Mouse (Mus musculus) limb, embryonic 14.5 days (tissue): ENCODE measurements around the gene Zfp711. TPM values are rescaled to one million over a fixed set of nuclear protein-coding genes. Genes with fewer than 3 reads are reported as not detected.

Experiments used
- ATAC-seq: fragments of 200-750 bp; cut with Nextera tagmentation; 2 replicates; pipeline ENCODE4 v1.8.0; 2017; ENCODE audit warnings: low read depth, moderate number of reproducible peaks, moderate TSS enrichment; ENCODE audit not compliant: low FRiP score
- DNase-seq: peaks from one replicate; pipeline ENCODE4 v3.0.0-alpha.2; 2015; ENCODE audit warnings: low spot score
- H3K27ac ChIP-seq: fragments of 300-500 bp; sonication (generic); replicated peaks from 2 replicates; pipeline ENCODE4 v1.5.1; 2014; ENCODE audit warnings: low read depth, mild to moderate bottlenecking, low read length, moderate library complexity, mixed read lengths
- H3K27me3 ChIP-seq: fragments of 300-500 bp; sonication (generic); 2 replicates; pipeline ENCODE4 v1.6.1; 2014; ENCODE audit warnings: low read length, mixed read lengths; ENCODE audit not compliant: control insufficient read depth, insufficient read depth
- H3K36me3 ChIP-seq: fragments of 300-500 bp; sonication (generic); 2 replicates; pipeline ENCODE4 v1.6.1; 2014; ENCODE audit warnings: mild to moderate bottlenecking, low read length, moderate library complexity, mixed read lengths; ENCODE audit not compliant: control insufficient read depth, insufficient read depth
- H3K4me1 ChIP-seq: fragments of 300-500 bp; sonication (generic); 2 replicates; pipeline ENCODE4 v1.6.1; 2014; ENCODE audit warnings: antibody characterized with exemption, low read length, mixed read lengths; ENCODE audit not compliant: control insufficient read depth, insufficient read depth
- H3K4me2 ChIP-seq: fragments of 300-500 bp; sonication (generic); replicated peaks from 2 replicates; pipeline ENCODE4 v1.6.1; 2014; ENCODE audit warnings: low read depth, mild to moderate bottlenecking, low read length, moderate library complexity; ENCODE audit not compliant: severe bottlenecking
- H3K4me3 ChIP-seq: fragments of 300-500 bp; sonication (generic); replicated peaks from 2 replicates; pipeline ENCODE4 v1.5.1; 2014; ENCODE audit warnings: low read length
- H3K9ac ChIP-seq: fragments of 300-500 bp; sonication (generic); 2 replicates; pipeline ENCODE4 v1.6.1; 2014; ENCODE audit warnings: mild to moderate bottlenecking, low read depth, low read length, moderate library complexity; ENCODE audit not compliant: severe bottlenecking
- H3K9me3 ChIP-seq: fragments of 300-500 bp; sonication (generic); 2 replicates; pipeline ENCODE4 v1.6.1; 2016; ENCODE audit warnings: low read length; ENCODE audit not compliant: control insufficient read depth
- POLR2A ChIP-seq: fragments of 200-500 bp; IDR thresholded peaks from 2 replicates; pipeline ENCODE4 v1.8.0; 2012; ENCODE audit warnings: inconsistent platforms, mild to moderate bottlenecking, moderate library complexity, borderline replicate concordance; ENCODE audit not compliant: insufficient read depth, insufficient read length; ENCODE audit errors: extremely low read depth
- WGBS: fragments of 180-500 bp; shearing (Covaris S2); extraction: QIAGEN DNeasy Blood & Tissue Kit; methylation state at CpG from one replicate; pipeline ENCODE4 v1.1.7; 2014; 5-methylcytosine and 5-hydroxymethylcytosine counted together
- polyA plus RNA-seq, 2 experiments: library from polyadenylated mRNA; depleted of rRNA in 1 of 2; stranded (reverse) in 1 of 2; unstranded in 1 of 2; fragments of >200 nt; fragmentation: Nextera tagmentation in 1 of 2; extraction: Ambion mirVana in 1 of 2; gene quantifications; 2 replicates each; pipeline versions ENCODE4 v1.2.1 to v1.2.3; 2012 to 2014

Zfp711 gene
- polyA plus RNA-seq (2012; rRNA removed) (10.3 and 12.1 TPM in 2 replicates), polyA plus RNA-seq (2014; fragmentation: Nextera tagmentation; extraction: Ambion mirVana) (13.7 and 14.7 TPM in 2 replicates)

DNA sequence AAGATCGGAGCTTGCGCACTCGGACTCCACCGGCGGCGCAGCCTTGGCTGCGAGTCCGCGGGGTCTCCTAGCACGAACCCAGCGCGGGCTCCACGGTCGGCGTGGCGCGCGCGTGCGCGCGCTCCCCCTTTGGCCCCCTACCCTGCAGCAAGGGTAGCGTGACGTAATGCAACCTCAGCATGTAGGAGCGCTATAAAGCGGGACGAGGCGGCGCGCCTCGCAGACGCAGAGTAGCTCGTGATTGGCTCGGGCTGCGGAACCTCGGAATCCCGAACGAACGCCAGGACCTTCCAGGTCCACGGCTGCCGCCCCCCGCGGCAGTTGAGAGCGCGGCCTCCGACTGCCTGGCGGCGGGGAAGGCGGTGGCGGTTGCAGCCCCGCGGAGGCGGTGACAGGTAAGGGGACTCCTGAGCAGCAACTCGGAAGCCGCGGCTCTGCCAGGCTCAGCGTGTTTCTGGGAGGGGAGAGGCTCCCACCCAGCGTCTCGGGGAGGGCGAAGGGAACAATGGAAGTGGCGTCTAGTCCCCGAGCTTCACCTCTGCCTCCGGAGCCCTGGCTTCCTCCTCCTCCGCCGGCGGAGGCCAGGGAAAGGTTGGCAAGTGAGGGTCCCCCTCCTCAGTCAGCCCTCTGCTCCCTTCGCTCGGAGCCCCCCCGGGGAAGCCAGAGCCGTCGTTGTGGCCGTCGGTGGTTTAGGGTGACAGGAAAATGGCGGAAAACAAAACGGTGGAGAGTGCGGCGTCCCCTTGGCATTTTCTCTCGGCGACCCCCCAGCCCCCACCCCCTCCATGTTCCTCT lies at the start of gene Zfp711:
Zfp711 (plus strand) TSS at position 16 of the 795 bp plus-strand sequence.
- no peaks in the 10 kb centered on the region for H3K9me3 ChIP-seq
- no peaks in the 10 kb centered on the region for H3K36me3 ChIP-seq
- peak within 1 kb of the TSS; percentile 76 for H3K27ac ChIP-seq
- no peaks in the 10 kb centered on the region for H3K27me3 ChIP-seq
- TF ChIP-seq POLR2A, result 0 out of 2 replicates have a peak, but pooled peaks have one; percentile 30
- 9% methylated on average over 46 of the region's 79 CpGs for WGBS
- H3K4me1 ChIP-seq, result no peaks in the 10 kb centered on the region
- ATAC-seq (peak; percentile 98), DNase-seq (peak; percentile 89)
- peak within 1 kb of the TSS; percentile 58 for H3K4me3 ChIP-seq
- peak within 1 kb of the TSS; percentile 77 for H3K9ac ChIP-seq
- peak within 1 kb of the TSS; percentile 48 for H3K4me2 ChIP-seq

GRCm38 (mm10) chrX:112567716-112568115 lies 32.6 kb upstream of the Zfp711 start:
- 91% methylated on average over 2 of the region's 2 CpGs for WGBS
- no peaks in the 10 kb centered on the region for H3K4me1 ChIP-seq
- no peak overlapping the region for H3K4me2 ChIP-seq
- no peaks in the 10 kb centered on the region for H3K9me3 ChIP-seq
- no peaks in the 10 kb centered on the region for H3K36me3 ChIP-seq
- DNase-seq (no peak), ATAC-seq (no peak)
- H3K27me3 ChIP-seq, result no peaks in the 10 kb centered on the region
- no peak overlapping the region for H3K4me3 ChIP-seq
- no peak for TF ChIP-seq POLR2A
- no peak overlapping the region for H3K9ac ChIP-seq
- H3K27ac ChIP-seq, result no peak overlapping the region

GRCm38 (mm10) chrX:112601306-112602120 lies 1.2 kb downstream of the Zfp711 start:
- ATAC-seq (peak; percentile 42), DNase-seq (peak; percentile 30)
- WGBS, result 22% methylated on average over 44 of the region's 81 CpGs
- no peak for TF ChIP-seq POLR2A
- Histone ChIP-seq H3K9ac (peak overlapping the region; percentile 77), H3K9me3 (no peaks in the 10 kb centered on the region), H3K27ac (peak overlapping the region; percentile 76), H3K27me3 (no peaks in the 10 kb centered on the region), H3K4me3 (peak overlapping the region; percentile 58), H3K36me3 (no peaks in the 10 kb centered on the region), H3K4me1 (no peaks in the 10 kb centered on the region), H3K4me2 (peak overlapping the region; percentile 48)

GRCm38 (mm10) chrX:112675525-112675924 lies 75.2 kb downstream of the Zfp711 start:
- WGBS, result 43% methylated on average over 1 of the region's 1 CpGs
- Histone ChIP-seq H3K4me1 (no peaks in the 10 kb centered on the region), H3K4me2 (no peak overlapping the region), H3K27ac (no peak overlapping the region), H3K27me3 (no peaks in the 10 kb centered on the region), H3K9ac (no peak overlapping the region), H3K9me3 (no peaks in the 10 kb centered on the region), H3K36me3 (no peaks in the 10 kb centered on the region), H3K4me3 (no peak overlapping the region)
- no peak for DNase-seq
- TF ChIP-seq POLR2A, result no peak
- no peak for ATAC-seq

DNA sequence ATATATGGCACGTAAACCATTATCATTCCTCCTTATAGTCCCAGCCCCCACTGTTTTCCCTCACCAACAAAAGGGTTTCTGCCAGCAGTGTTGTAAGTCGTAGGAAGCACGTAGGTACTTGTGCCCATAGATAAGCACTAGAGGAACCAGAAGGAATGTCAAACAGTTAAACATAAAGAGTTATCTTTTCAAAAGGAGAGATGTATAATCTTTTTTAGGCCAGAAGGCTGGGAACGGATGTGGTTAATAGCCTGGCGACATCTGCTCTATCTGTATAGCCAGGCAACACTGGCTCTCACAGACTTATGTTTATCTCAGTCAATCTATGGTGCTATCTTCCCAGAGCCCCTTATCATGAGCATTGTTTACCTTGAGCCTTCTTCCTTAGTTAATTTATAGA lies 80.3 kb downstream of the Zfp711 start:
- DNase-seq (no peak), ATAC-seq (no peak)
- no peak overlapping the region for H3K4me3 ChIP-seq
- H3K27me3 ChIP-seq, result no peaks in the 10 kb centered on the region
- no peaks in the 10 kb centered on the region for H3K36me3 ChIP-seq
- no peak overlapping the region for H3K4me2 ChIP-seq
- no peak overlapping the region for H3K27ac ChIP-seq
- no peak overlapping the region for H3K9ac ChIP-seq
- 61% methylated on average over 5 of the region's 5 CpGs for WGBS
- no peak for TF ChIP-seq POLR2A
- no peaks in the 10 kb centered on the region for H3K9me3 ChIP-seq
- H3K4me1 ChIP-seq, result no peaks in the 10 kb centered on the region

Other genes with a start within 250 kb of the Zfp711 start
- not detected in 2 replicates for gene Satl1, start 193.7 kb upstream of the Zfp711 start, polyA plus RNA-seq (2012; rRNA removed)
- gene Satl1, start 193.7 kb upstream of the Zfp711 start, polyA plus RNA-seq (2014; fragmentation: Nextera tagmentation; extraction: Ambion mirVana), result not detected in 2 replicates
- not detected in 2 replicates for gene 2010106E10Rik, start 105.3 kb upstream of the Zfp711 start, polyA plus RNA-seq (2012; rRNA removed)
- gene 2010106E10Rik, start 105.3 kb upstream of the Zfp711 start, polyA plus RNA-seq (2014; fragmentation: Nextera tagmentation; extraction: Ambion mirVana), result not detected in 2 replicates
- gene Pof1b, start 98.1 kb downstream of the Zfp711 start, polyA plus RNA-seq (2012; rRNA removed), result 1.0 and 1.8 TPM in 2 replicates
- 5.6 and 7.4 TPM in 2 replicates for gene Pof1b, start 98.1 kb downstream of the Zfp711 start, polyA plus RNA-seq (2014; fragmentation: Nextera tagmentation; extraction: Ambion mirVana)